20 mouse cellular contexts compared by ENCODE assay signal in the genomic region with DNA sequence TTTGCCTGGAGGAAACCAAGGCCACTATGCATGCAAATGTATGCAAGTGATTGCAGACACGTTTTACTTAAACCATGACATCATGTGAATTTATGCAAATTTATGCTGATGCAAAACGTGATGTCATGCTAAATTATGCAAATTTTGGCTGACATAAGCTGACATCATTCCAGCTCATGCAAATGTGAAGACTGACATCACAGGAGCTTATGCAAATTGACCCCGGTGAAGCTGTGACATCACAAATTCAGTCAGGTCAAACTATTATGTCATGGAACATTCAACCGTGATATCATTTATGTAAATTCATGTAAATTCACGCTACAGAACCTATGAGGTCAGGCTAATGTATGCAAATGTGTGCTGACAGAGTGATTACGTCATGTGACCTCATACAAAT. TPM values are rescaled to one million over a fixed set of nuclear protein-coding genes. Genes with fewer than 3 reads are reported as not detected.
DNase-seq lines count a peak whose midpoint lies in the region; ATAC-seq lines count a peak whose summit lies in the region.
"Had no signal": no experiment of that assay in that cellular context is flagged by ENCODE, and none has a peak within 500 bp of the region (broad histone marks: within the 10 kb centered on the region; RNA-seq: fewer than 3 reads in every experiment).

No protein-coding gene starts in this region.

- H3K36me3 ChIP-seq in midbrain, embryonic 11.5 days (ENCODE audit: control insufficient read depth, insufficient read depth, low read length): 0 out of 2 replicates have a peak, but pooled peaks cover 2% of the 10 kb centered on the region
- H3K36me3 ChIP-seq in midbrain, embryonic 13.5 days: peaks cover 12% of the 10 kb centered on the region
- peaks cover 41% of the 10 kb centered on the region for H3K36me3 ChIP-seq in embryonic facial prominence, embryonic 10.5 days (replicated peaks)

- no peak for ATAC-seq in midbrain, embryonic 11.5 days (ENCODE audit: low FRiP score)
- no peak for ATAC-seq in midbrain, embryonic 13.5 days

- no peak overlapping the region for H3K4me2 ChIP-seq in midbrain, embryonic 11.5 days
- no peak overlapping the region for H3K4me2 ChIP-seq in midbrain, embryonic 13.5 days (replicated peaks)
- H3K4me2 ChIP-seq: embryonic facial prominence, embryonic 12.5 days; limb, embryonic 15.5 days; midbrain, embryonic 12.5 days had no signal

- no peaks in the 10 kb centered on the region for H3K4me1 ChIP-seq in midbrain, embryonic 11.5 days (ENCODE audit: control insufficient read depth, insufficient read depth, low read length)
- H3K4me1 ChIP-seq in midbrain, embryonic 13.5 days (replicated peaks): no peaks in the 10 kb centered on the region
- no peaks in the 10 kb centered on the region for H3K4me1 ChIP-seq in embryonic facial prominence, embryonic 10.5 days
- H3K4me1 ChIP-seq: embryonic facial prominence, embryonic 12.5 days; limb, embryonic 15.5 days; midbrain, embryonic 12.5 days had no signal

- no peak overlapping the region for H3K27ac ChIP-seq in midbrain, embryonic 11.5 days (ENCODE audit: low read depth, low read length)
- H3K27ac ChIP-seq in midbrain, embryonic 13.5 days: no peak overlapping the region
- H3K27ac ChIP-seq in embryonic facial prominence, embryonic 10.5 days (replicated peaks): no peak overlapping the region
- H3K27ac ChIP-seq: embryonic facial prominence, embryonic 12.5 days; limb, embryonic 15.5 days; midbrain, embryonic 12.5 days had no signal

- peaks cover 61% of the 10 kb centered on the region; the same call in 1 of the 2 replicates for H3K9me3 ChIP-seq in midbrain, embryonic 11.5 days (ENCODE audit: control insufficient read depth, low read length)
- H3K9me3 ChIP-seq in midbrain, embryonic 13.5 days: peaks cover 38% of the 10 kb centered on the region
- peaks cover 80% of the 10 kb centered on the region for H3K9me3 ChIP-seq in embryonic facial prominence, embryonic 10.5 days

- 80% methylated on average over 6 of the region's 6 CpGs for WGBS in midbrain, embryonic 11.5 days
- 73% methylated on average over 6 of the region's 6 CpGs for WGBS in midbrain, embryonic 13.5 days
- 86% methylated on average over 6 of the region's 6 CpGs for WGBS in embryonic facial prominence, embryonic 10.5 days

- no peak overlapping the region for H3K4me3 ChIP-seq in midbrain, embryonic 11.5 days (ENCODE audit: low read depth, low read length)
- H3K4me3 ChIP-seq in midbrain, embryonic 13.5 days (replicated peaks): no peak overlapping the region
- no peak overlapping the region for H3K4me3 ChIP-seq in embryonic facial prominence, embryonic 10.5 days
- H3K4me3 ChIP-seq: embryonic facial prominence, embryonic 12.5 days; limb, embryonic 15.5 days; midbrain, embryonic 12.5 days had no signal

- no peaks in the 10 kb centered on the region for H3K27me3 ChIP-seq in midbrain, embryonic 11.5 days (ENCODE audit: control insufficient read depth, insufficient read depth, low read length)
- H3K27me3 ChIP-seq in midbrain, embryonic 13.5 days: no peaks in the 10 kb centered on the region
- no peaks in the 10 kb centered on the region for H3K27me3 ChIP-seq in embryonic facial prominence, embryonic 10.5 days (replicated peaks; ENCODE audit: low read depth, poor library complexity, severe bottlenecking)
- H3K27me3 ChIP-seq: embryonic facial prominence, embryonic 12.5 days; limb, embryonic 15.5 days; midbrain, embryonic 12.5 days had no signal

- H3K9ac ChIP-seq in midbrain, embryonic 11.5 days (ENCODE audit: low read length): no peak overlapping the region
- H3K9ac ChIP-seq in midbrain, embryonic 13.5 days (replicated peaks): no peak overlapping the region
- H3K9ac ChIP-seq: embryonic facial prominence, embryonic 12.5 days; limb, embryonic 15.5 days; midbrain, embryonic 12.5 days had no signal

- peak; percentile 40 for DNase-seq in embryo, embryonic 10 days (ENCODE audit: low spot score)
- DNase-seq in embryo, embryonic 9.5 days (ENCODE audit: extremely low spot score): no peak
- DNase-seq in midbrain, embryonic 11.5 days (ENCODE audit: low spot score, missing footprints): peak; percentile 94
- DNase-seq in embryonic facial prominence, embryonic 10.5 days (ENCODE audit: low spot score): peak; percentile 12
- DNase-seq in retina, embryonic 14.5 days (ENCODE audit: low spot score): peak; percentile 35
- DNase-seq in natural killer cell, adult 2 months (ENCODE audit: low spot score in 2 of 2): no peak
- no peak for DNase-seq in heart, postnatal 36 days
- DNase-seq: adrenal gland, postnatal 25 days; cerebellum, adult 11 months; heart, adult 11 months; heart, postnatal 4 days; thymus, adult 18-20 months had no signal

- intact Hi-C loops in heart, postnatal 36 days (cut with DNase I): no loop called here

RNA-seq across cellular contexts. Expression of a gene that starts 6.5 kb away (rescaled TPM):
- polyA plus RNA-seq in midbrain, embryonic 11.5 days (2014; fragmentation: Nextera tagmentation; extraction: Ambion mirVana): 2.4 and 2.7 TPM in 2 replicates
- 1.8 and 2.7 TPM in 2 replicates for polyA plus RNA-seq in midbrain, embryonic 13.5 days (2015; fragmentation: Nextera tagmentation; extraction: Ambion mirVana)
- 1.8 and 2.2 TPM in 2 replicates for polyA plus RNA-seq in embryonic facial prominence, embryonic 10.5 days (2016; fragmentation: Nextera tagmentation; extraction: Ambion mirVana)
- total RNA-seq in heart, postnatal 36 days (2021): 1 to 10 TPM; 4.2 to 4.8 TPM

RNA-seq across cellular contexts. Expression of a gene that starts 30.0 kb away (rescaled TPM):
- not detected in 2 replicates for polyA plus RNA-seq in midbrain, embryonic 11.5 days (2014; fragmentation: Nextera tagmentation; extraction: Ambion mirVana)
- not detected in 2 replicates for polyA plus RNA-seq in midbrain, embryonic 13.5 days (2015; fragmentation: Nextera tagmentation; extraction: Ambion mirVana)
- polyA plus RNA-seq in embryonic facial prominence, embryonic 10.5 days (2016; fragmentation: Nextera tagmentation; extraction: Ambion mirVana): not detected in 2 replicates
- not detected for total RNA-seq in heart, postnatal 36 days (2021)
- total RNA-seq: adrenal gland, postnatal 25 days; layer of hippocampus, postnatal 25 days had no signal
- polyA plus RNA-seq: embryonic facial prominence, embryonic 12.5 days; kidney, embryonic 14.5 days; limb, embryonic 15.5 days; lung, embryonic 16.5 days; midbrain, embryonic 12.5 days; spleen, adult 2 months had no signal

RNA-seq across cellular contexts. Expression of a gene that starts 48.5 kb away (rescaled TPM):
- not detected in 2 replicates for polyA plus RNA-seq in midbrain, embryonic 11.5 days (2014; fragmentation: Nextera tagmentation; extraction: Ambion mirVana)
- not detected in 2 replicates for polyA plus RNA-seq in midbrain, embryonic 13.5 days (2015; fragmentation: Nextera tagmentation; extraction: Ambion mirVana)
- not detected in 2 replicates for polyA plus RNA-seq in embryonic facial prominence, embryonic 10.5 days (2016; fragmentation: Nextera tagmentation; extraction: Ambion mirVana)
- not detected for total RNA-seq in heart, postnatal 36 days (2021)
- total RNA-seq: adrenal gland, postnatal 25 days; heart, postnatal 4 days; layer of hippocampus, postnatal 25 days had no signal
- polyA plus RNA-seq: embryonic facial prominence, embryonic 12.5 days; kidney, embryonic 14.5 days; limb, embryonic 15.5 days; lung, embryonic 16.5 days; midbrain, embryonic 12.5 days; spleen, adult 2 months had no signal

Comparison
In these comparisons a context has a peak if more than half of its experiments do, and no peak if none do; other contexts are left out.
1. DNase-seq: peak in embryo, embryonic 10 days (single experiment), midbrain, embryonic 11.5 days (single experiment), embryonic facial prominence, embryonic 10.5 days (single experiment) and retina, embryonic 14.5 days (single experiment); none in embryo, embryonic 9.5 days (single experiment), natural killer cell, adult 2 months (0 of 2) and heart, postnatal 36 days (0 of 2).